Mouse (Mus musculus) stomach, embryonic 14.5 days (tissue): Measurements from ENCODE around the gene Crk. TPM values are rescaled to one million over a fixed set of nuclear protein-coding genes. Genes with fewer than 3 reads are reported as not detected.

ENCODE experiments used
- polyA plus RNA-seq: library from polyadenylated mRNA; unstranded; fragments of >200 nt; fragmentation: Nextera tagmentation; extraction: Ambion mirVana; gene quantifications from 2 replicates; pipeline ENCODE4 v1.2.1, GENCODE M21; 2014

Gene Crk
- polyA plus RNA-seq, 1 experiment from 2014 or later, result 101 TPM

Other genes with a start within 250 kb of the Crk start
- 14.9 and 17.2 TPM in 2 replicates for gene Serpinf2, start 239.7 kb upstream of the Crk start, polyA plus RNA-seq
- 4.6 and 5.1 TPM in 2 replicates for gene Wdr81, start 224.5 kb upstream of the Crk start, polyA plus RNA-seq
- gene Tlcd2, start 217.5 kb upstream of the Crk start, polyA plus RNA-seq, result 23.3 and 26.3 TPM in 2 replicates
- 79.7 and 79.8 TPM in 2 replicates for gene Prpf8, start 192.4 kb upstream of the Crk start, polyA plus RNA-seq
- 0.32 and 0.60 TPM in 2 replicates for gene Rilp, start 169.2 kb upstream of the Crk start, polyA plus RNA-seq
- 4.8 and 5.4 TPM in 2 replicates for gene Scarf1, start 165.7 kb upstream of the Crk start, polyA plus RNA-seq
- 4.0 and 5.1 TPM in 2 replicates for gene Slc43a2, start 147.6 kb upstream of the Crk start, polyA plus RNA-seq
- gene Pitpna, start 91.2 kb upstream of the Crk start, polyA plus RNA-seq, result 74.4 and 91.8 TPM in 2 replicates
- 25.9 and 27.7 TPM in 2 replicates for gene Inpp5k, start 48.3 kb upstream of the Crk start, polyA plus RNA-seq
- 31.2 and 34.3 TPM in 2 replicates for gene Myo1c, start 28.8 kb upstream of the Crk start, polyA plus RNA-seq
- 887 and 916 TPM in 2 replicates for gene Ywhae, start 53.6 kb downstream of the Crk start, polyA plus RNA-seq
- gene Doc2b, start 116.8 kb downstream of the Crk start, polyA plus RNA-seq, result 2.5 and 2.6 TPM in 2 replicates